Mouse (Mus musculus): ENCODE measurements around the gene Gm14214. TPM values are rescaled to one million over a fixed set of nuclear protein-coding genes. Genes with fewer than 3 reads are reported as not detected.

Gm14214 gene
- total RNA-seq, 1 experiment = not detected

GRCm38 (mm10) chr2:154789381-154789780, 19.6 kb upstream of the Gm14214 start:
- peaks cover 2 to 14% of the 10 kb centered on the region in 2 experiments; a peak in 2 of 4 replicates for H3K4me1 ChIP-seq (ENCODE audit: control insufficient read depth in 2 of 2, insufficient read depth in 2 of 2, low read length in 2 of 2, poor library complexity in 1 of 2)
- H3K27ac ChIP-seq (ENCODE audit: insufficient read depth, low read depth, low read length, poor library complexity, severe bottlenecking) = no peak overlapping the region; the same call in 1 of the 2 replicates
- no peak overlapping the region for H3K9ac ChIP-seq (ENCODE audit: insufficient read depth, low read depth, low read length, poor library complexity, severe bottlenecking)

GRCm38 (mm10) chr2:154786776-154787175, 16.9 kb upstream of the Gm14214 start:
- Histone ChIP-seq H3K9ac (ENCODE audit: insufficient read depth, low read depth, low read length, poor library complexity, severe bottlenecking) (no peak overlapping the region), H3K9me3 (ENCODE audit: control insufficient read depth, insufficient read depth, low read depth, low read length) (no peaks in the 10 kb centered on the region), H3K27ac (ENCODE audit: insufficient read depth, low read depth, low read length, poor library complexity, severe bottlenecking) (no peak overlapping the region), H3K4me3 (ENCODE audit: insufficient read depth in 1 of 2, low read depth in 1 of 2, low read length in 2 of 2, poor library complexity in 1 of 2, severe bottlenecking in 1 of 2) (no peak overlapping the region), H3K36me3 (ENCODE audit: control insufficient read depth, insufficient read depth, low read length, poor library complexity, severe bottlenecking) (no peaks in the 10 kb centered on the region), H3K4me1 (ENCODE audit: control insufficient read depth in 2 of 2, insufficient read depth in 2 of 2, low read length in 2 of 2, poor library complexity in 1 of 2) (peaks cover 2 to 11% of the 10 kb centered on the region in 2 experiments; a peak in 1 of 4 replicates)
- in situ Hi-C loops (cut with MboI; ENCODE audit: low sequenced_read_pairs in 2 of 2, unreplicated experiment in 2 of 2) = no loop called here
- TF ChIP-seq ZC3H11A (IDR thresholded peaks at IDR 0.05; ENCODE audit: borderline replicate concordance, low read depth, low read length) (no peak), MAFK (IDR thresholded peaks at IDR 0.05; ENCODE audit: insufficient read depth, low read depth, low read length) (no peak), ZNF384 (IDR thresholded peaks at IDR 0.05; ENCODE audit: low read depth, low read length) (no peak), CHD2 (IDR thresholded peaks at IDR 0.05; ENCODE audit: low read depth, low read length) (no peak), HCFC1 (IDR thresholded peaks at IDR 0.05; ENCODE audit: borderline replicate concordance, insufficient read depth, low read length) (no peak)
- DNase-seq (ENCODE audit: low read depth, low spot score) = no peak

More at GRCm38 (mm10) chr2:154789381-154789780, 19.6 kb upstream of the Gm14214 start:
- H3K36me3 ChIP-seq (ENCODE audit: control insufficient read depth, insufficient read depth, low read length, poor library complexity, severe bottlenecking) = no peaks in the 10 kb centered on the region
- no peaks in the 10 kb centered on the region for H3K9me3 ChIP-seq (ENCODE audit: control insufficient read depth, insufficient read depth, low read depth, low read length)
- in situ Hi-C loops (cut with MboI; ENCODE audit: low sequenced_read_pairs in 2 of 2, unreplicated experiment in 2 of 2) = no loop called here
- no peak overlapping the region for H3K4me3 ChIP-seq (ENCODE audit: insufficient read depth in 1 of 2, low read depth in 1 of 2, low read length in 2 of 2, poor library complexity in 1 of 2, severe bottlenecking in 1 of 2)
- no peak for DNase-seq (ENCODE audit: low read depth, low spot score)
- no peak for TF ChIP-seq HCFC1 (IDR thresholded peaks at IDR 0.05; ENCODE audit: borderline replicate concordance, insufficient read depth, low read length)
- TF ChIP-seq MAFK (IDR thresholded peaks at IDR 0.05; ENCODE audit: insufficient read depth, low read depth, low read length) = no peak
- TF ChIP-seq CHD2 (IDR thresholded peaks at IDR 0.05; ENCODE audit: low read depth, low read length) = no peak
- no peak for TF ChIP-seq ZC3H11A (IDR thresholded peaks at IDR 0.05; ENCODE audit: borderline replicate concordance, low read depth, low read length)
- TF ChIP-seq ZNF384 (IDR thresholded peaks at IDR 0.05; ENCODE audit: low read depth, low read length) = no peak

- no peak overlapping the region for H3K4me3 ChIP-seq (ENCODE audit: insufficient read depth in 1 of 2, low read depth in 1 of 2, low read length in 2 of 2, poor library complexity in 1 of 2, severe bottlenecking in 1 of 2)
- peaks cover 2 to 11% of the 10 kb centered on the region in 2 experiments; a peak in 1 of 4 replicates for H3K4me1 ChIP-seq (ENCODE audit: control insufficient read depth in 2 of 2, insufficient read depth in 2 of 2, low read length in 2 of 2, poor library complexity in 1 of 2)
- H3K36me3 ChIP-seq (ENCODE audit: control insufficient read depth, insufficient read depth, low read length, poor library complexity, severe bottlenecking) = no peaks in the 10 kb centered on the region
- H3K27ac ChIP-seq (ENCODE audit: insufficient read depth, low read depth, low read length, poor library complexity, severe bottlenecking) = no peak overlapping the region
- no peak for TF ChIP-seq ZNF384 (IDR thresholded peaks at IDR 0.05; ENCODE audit: low read depth, low read length)
- peak; percentile 76; the same call in 1 of the 2 replicates for TF ChIP-seq MAFK (IDR thresholded peaks at IDR 0.05; ENCODE audit: insufficient read depth, low read depth, low read length)
- H3K9me3 ChIP-seq (ENCODE audit: control insufficient read depth, insufficient read depth, low read depth, low read length) = no peaks in the 10 kb centered on the region
- DNase-seq (ENCODE audit: low read depth, low spot score) = peak; percentile 40
- in situ Hi-C loops (cut with MboI; ENCODE audit: low sequenced_read_pairs in 2 of 2, unreplicated experiment in 2 of 2) = no loop called here
- H3K9ac ChIP-seq (ENCODE audit: insufficient read depth, low read depth, low read length, poor library complexity, severe bottlenecking) = no peak overlapping the region
Measured at GRCm38 (mm10) chr2:154786187-154786586, 16.4 kb upstream of the Gm14214 start.

- Histone ChIP-seq H3K27ac (ENCODE audit: insufficient read depth, low read depth, low read length, poor library complexity, severe bottlenecking) (no peak overlapping the region), H3K36me3 (ENCODE audit: control insufficient read depth, insufficient read depth, low read length, poor library complexity, severe bottlenecking) (no peaks in the 10 kb centered on the region)
- no peak for DNase-seq (ENCODE audit: low read depth, low spot score)
Measured at GRCm38 (mm10) chr2:154785284-154785683, 15.5 kb upstream of the Gm14214 start.

More at GRCm38 (mm10) chr2:154785284-154785683, 15.5 kb upstream of the Gm14214 start:
- Histone ChIP-seq H3K9ac (ENCODE audit: insufficient read depth, low read depth, low read length, poor library complexity, severe bottlenecking) (no peak overlapping the region), H3K9me3 (ENCODE audit: control insufficient read depth, insufficient read depth, low read depth, low read length) (no peaks in the 10 kb centered on the region), H3K4me1 (ENCODE audit: control insufficient read depth in 2 of 2, insufficient read depth in 2 of 2, low read length in 2 of 2, poor library complexity in 1 of 2) (peaks cover 2 to 11% of the 10 kb centered on the region in 2 experiments; a peak in 1 of 4 replicates), H3K4me3 (ENCODE audit: insufficient read depth in 1 of 2, low read depth in 1 of 2, low read length in 2 of 2, poor library complexity in 1 of 2, severe bottlenecking in 1 of 2) (no peak overlapping the region)
- in situ Hi-C loops (cut with MboI; ENCODE audit: low sequenced_read_pairs in 2 of 2, unreplicated experiment in 2 of 2) = no loop called here
- TF ChIP-seq CHD2 (IDR thresholded peaks at IDR 0.05; ENCODE audit: low read depth, low read length) (no peak), HCFC1 (IDR thresholded peaks at IDR 0.05; ENCODE audit: borderline replicate concordance, insufficient read depth, low read length) (no peak)

Measured in ES-E14 (cell line).